Mouse (Mus musculus) heart, postnatal 0 days (tissue): ENCODE measurements around the gene Rorb. TPM values are rescaled to one million over a fixed set of nuclear protein-coding genes. Genes with fewer than 3 reads are reported as not detected.

ENCODE experiments used
- ATAC-seq: fragments of 200-750 bp; cut with Nextera tagmentation; 2 replicates; pipeline ENCODE4 v1.8.0; 2017; ENCODE audit warnings: low read depth, moderate number of reproducible peaks, moderate library complexity; ENCODE audit not compliant: insufficient read depth
- DNase-seq: peaks from one replicate; pipeline ENCODE4 v3.0.0-alpha.2; 2016; ENCODE audit warnings: low spot score
- H3K27ac ChIP-seq: fragments of 300-500 bp; sonication (generic); 2 replicates; pipeline ENCODE4 v1.5.1; 2014; ENCODE audit warnings: low read depth, mild to moderate bottlenecking
- H3K27me3 ChIP-seq: fragments of 300-500 bp; sonication (generic); 2 replicates; pipeline ENCODE4 v1.6.1; 2014; ENCODE audit warnings: low read length, mixed read lengths; ENCODE audit not compliant: control insufficient read depth, insufficient read depth
- H3K36me3 ChIP-seq: fragments of 300-500 bp; sonication (generic); replicated peaks from 2 replicates; pipeline ENCODE4 v1.6.1; 2014; ENCODE audit warnings: low read length, mixed read lengths; ENCODE audit not compliant: control insufficient read depth, insufficient read depth
- H3K4me1 ChIP-seq: fragments of 300-500 bp; sonication (generic); 2 replicates; pipeline ENCODE4 v1.6.1; 2014; ENCODE audit warnings: antibody characterized with exemption; ENCODE audit not compliant: control insufficient read depth, insufficient read depth
- H3K4me2 ChIP-seq: fragments of 300-500 bp; sonication (generic); 2 replicates; pipeline ENCODE4 v1.6.1; 2014; ENCODE audit warnings: low read depth, mild to moderate bottlenecking, low read length, moderate library complexity
- H3K4me3 ChIP-seq: fragments of 300-500 bp; sonication (generic); 2 replicates; pipeline ENCODE4 v1.5.1; 2014; ENCODE audit warnings: low read depth, low read length
- H3K9ac ChIP-seq: fragments of 300-500 bp; sonication (generic); replicated peaks from 2 replicates; pipeline ENCODE4 v1.6.1; 2014; ENCODE audit warnings: low read depth, low read length, mixed read lengths
- H3K9me3 ChIP-seq: fragments of 300-500 bp; sonication (generic); replicated peaks from 2 replicates; pipeline ENCODE4 v1.6.1; 2016; ENCODE audit warnings: low read length; ENCODE audit not compliant: control insufficient read depth
- CTCF ChIP-seq: IDR thresholded peaks from 2 replicates; pipeline ENCODE4 v1.5.1; 2016; ENCODE audit warnings: antibody characterized with exemption, control low read depth, low read depth
- EP300 ChIP-seq: IDR thresholded peaks from 2 replicates; pipeline ENCODE4 v1.6.1; 2016; ENCODE audit warnings: antibody characterized with exemption, low read depth
- WGBS: fragments of 180-500 bp; shearing (Covaris S2); extraction: QIAGEN DNeasy Blood & Tissue Kit; methylation state at CpG from one replicate; pipeline ENCODE4 v1.1.7; 2014; 5-methylcytosine and 5-hydroxymethylcytosine counted together
- polyA plus RNA-seq: library from polyadenylated mRNA; unstranded; fragments of >200 nt; fragmentation: Nextera tagmentation; extraction: Ambion mirVana; gene quantifications from 2 replicates; pipeline ENCODE4 v1.2.1, GENCODE M21; 2015
- total RNA-seq: library from RNA; depleted of rRNA; stranded (reverse); fragments of >200 nt; gene quantifications from 2 replicates; pipeline ENCODE4 v1.2.3, GENCODE M21; 2014; ENCODE audit warnings: low replicate concordance

Rorb gene
- total and polyA plus RNA-seq, 2 experiments from 2014 or later: 0.36 TPM; not detected in 1

- Histone ChIP-seq H3K36me3 (no peaks in the 10 kb centered on the region), H3K4me2 (no peak overlapping the region), H3K9ac (no peak overlapping the region), H3K27ac (no peak overlapping the region), H3K27me3 (no peaks in the 10 kb centered on the region), H3K9me3 (no peaks in the 10 kb centered on the region), H3K4me1 (no peaks in the 10 kb centered on the region), H3K4me3 (no peak overlapping the region)
- TF ChIP-seq CTCF (no peak), EP300 (no peak)
- ATAC-seq: no peak
- 68% methylated on average over 6 of the region's 6 CpGs for WGBS
- DNase-seq: no peak
Observed at GRCm38 (mm10) chr19:19097149-19097548, 13.8 kb downstream of the Rorb start.

DNA sequence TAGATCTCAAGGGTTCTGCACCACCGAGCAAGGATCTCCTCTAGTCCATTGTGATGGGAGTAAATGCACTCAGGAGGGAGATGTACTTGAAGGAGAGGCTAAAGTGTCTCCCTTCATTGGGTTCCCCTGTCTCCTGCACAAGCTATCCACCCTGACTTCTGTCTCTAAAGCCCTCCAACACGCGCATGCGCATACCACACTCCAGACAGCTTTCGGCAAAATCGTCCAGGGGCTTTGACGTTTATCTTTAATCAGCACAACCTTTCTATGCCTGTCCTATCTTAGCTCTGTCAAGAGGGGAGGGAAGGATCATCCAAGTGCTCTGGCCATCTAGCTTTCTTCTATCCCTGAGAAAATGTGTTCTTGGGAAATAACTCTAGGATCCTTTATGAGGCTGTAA, 21.6 kb downstream of the Rorb start:
- H3K36me3 ChIP-seq: no peaks in the 10 kb centered on the region
- TF ChIP-seq EP300 (no peak), CTCF (no peak)
- H3K4me2 ChIP-seq: no peak overlapping the region
- DNase-seq (no peak), ATAC-seq (no peak)
- no peak overlapping the region for H3K27ac ChIP-seq
- no peak overlapping the region for H3K9ac ChIP-seq
- no peak overlapping the region for H3K4me3 ChIP-seq
- 45% methylated on average over 7 of the region's 7 CpGs for WGBS
- no peaks in the 10 kb centered on the region for H3K27me3 ChIP-seq
- H3K4me1 ChIP-seq: no peaks in the 10 kb centered on the region
- H3K9me3 ChIP-seq: no peaks in the 10 kb centered on the region

DNA sequence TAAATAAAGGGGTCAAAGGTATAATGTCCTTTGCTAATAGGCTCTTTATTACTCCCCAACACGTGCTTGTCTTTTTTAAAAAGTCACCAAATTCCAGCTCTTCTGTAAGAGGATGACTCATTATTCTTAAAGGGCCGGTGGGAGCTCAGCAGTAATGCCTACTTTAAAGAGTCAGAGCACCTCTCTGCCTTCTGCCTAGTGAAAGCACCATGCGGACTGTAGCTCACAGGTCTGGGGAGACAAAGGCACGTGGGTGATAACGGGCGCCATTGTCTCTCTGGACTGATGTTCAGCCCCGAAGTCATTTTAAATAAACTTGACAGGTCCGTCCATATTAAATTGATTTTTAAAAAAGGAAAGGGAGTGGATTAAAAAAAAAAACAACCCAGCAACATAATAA, 33.1 kb downstream of the Rorb start:
- Histone ChIP-seq H3K27ac (no peak overlapping the region), H3K4me1 (no peaks in the 10 kb centered on the region), H3K27me3 (no peaks in the 10 kb centered on the region), H3K9ac (no peak overlapping the region), H3K4me3 (no peak overlapping the region), H3K36me3 (no peaks in the 10 kb centered on the region), H3K4me2 (no peak overlapping the region), H3K9me3 (no peaks in the 10 kb centered on the region)
- WGBS: 71% methylated on average over 8 of the region's 8 CpGs
- TF ChIP-seq CTCF: no peak
- TF ChIP-seq EP300: no peak
- ATAC-seq (no peak), DNase-seq (no peak)

GRCm38 (mm10) chr19:19074756-19075155, 36.2 kb downstream of the Rorb start:
- H3K36me3 ChIP-seq: no peaks in the 10 kb centered on the region
- no peak for DNase-seq
- H3K27ac ChIP-seq: no peak overlapping the region
- no peak for TF ChIP-seq EP300
- TF ChIP-seq CTCF: no peak
- H3K4me2 ChIP-seq: no peak overlapping the region
- no peak overlapping the region for H3K4me3 ChIP-seq
- H3K9ac ChIP-seq: no peak overlapping the region
- 64% methylated on average over 6 of the region's 6 CpGs for WGBS
- no peaks in the 10 kb centered on the region for H3K9me3 ChIP-seq
- no peak for ATAC-seq
- no peaks in the 10 kb centered on the region for H3K4me1 ChIP-seq
- no peaks in the 10 kb centered on the region for H3K27me3 ChIP-seq

- no peak overlapping the region for H3K4me2 ChIP-seq
- no peak overlapping the region for H3K27ac ChIP-seq
- WGBS: 74% methylated on average over 10 of the region's 10 CpGs
- no peaks in the 10 kb centered on the region for H3K9me3 ChIP-seq
- H3K36me3 ChIP-seq: no peaks in the 10 kb centered on the region
- H3K4me3 ChIP-seq: no peak overlapping the region
- TF ChIP-seq EP300 (no peak), CTCF (no peak)
- DNase-seq: no peak
- H3K9ac ChIP-seq: no peak overlapping the region
- H3K4me1 ChIP-seq: no peaks in the 10 kb centered on the region
- no peaks in the 10 kb centered on the region for H3K27me3 ChIP-seq
- no peak for ATAC-seq
Observed at GRCm38 (mm10) chr19:19058710-19059398, 52.1 kb downstream of the Rorb start.

- no peak for DNase-seq
- Histone ChIP-seq H3K4me3 (no peak overlapping the region), H3K9me3 (no peaks in the 10 kb centered on the region), H3K27ac (no peak overlapping the region), H3K9ac (no peak overlapping the region), H3K4me2 (no peak overlapping the region), H3K27me3 (no peaks in the 10 kb centered on the region), H3K4me1 (no peaks in the 10 kb centered on the region), H3K36me3 (no peaks in the 10 kb centered on the region)
- no peak for ATAC-seq
- WGBS: 83% methylated on average over 8 of the region's 8 CpGs
- TF ChIP-seq EP300 (no peak), CTCF (no peak)
Observed at GRCm38 (mm10) chr19:19058201-19058600, 52.8 kb downstream of the Rorb start.
